Mouse (Mus musculus) spleen, embryonic (tissue): ENCODE measurements around the gene Naalad2.
"Not testable (repeated sequence)": the region's sequence is repeated elsewhere in the genome, so short reads cannot be mapped to it uniquely, and the experiment has no call there.

Experiments
- CTCF ChIA-PET: fragments of 350-600 bp; sonication (Branson Sonifier 250); formaldehyde crosslinking; loops from one replicate; lab custom pipeline; 2022; lab: Charles Lee

The Naalad2 gene

GRCm38 (mm10) chr9:18402895-18403294, at the start of gene Naalad2:
Naalad2 (minus strand) TSS chr9:18402995.
- CTCF ChIA-PET: not testable (repeated sequence)

DNA sequence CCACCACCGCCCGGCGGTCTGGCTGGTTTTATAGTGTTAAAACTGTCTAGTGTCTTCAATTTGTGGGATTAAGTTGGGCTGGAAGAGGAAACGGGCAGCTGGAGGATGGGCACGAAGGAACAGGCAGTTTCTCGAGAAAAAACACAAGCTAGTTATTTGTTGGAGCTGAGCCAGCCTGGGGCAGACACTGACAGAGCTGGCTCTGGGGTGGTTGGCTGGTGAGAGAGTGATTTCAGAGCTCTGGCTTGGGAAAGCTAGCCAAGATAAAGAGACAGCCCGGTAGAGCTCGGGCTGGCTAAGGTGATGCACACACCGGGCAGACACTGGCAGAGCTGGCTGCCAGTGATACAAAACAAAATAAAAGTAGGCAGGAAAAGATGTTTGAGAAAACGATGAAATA, 28.9 kb upstream of the Naalad2 start:
- CTCF ChIA-PET: no interaction called here

DNA sequence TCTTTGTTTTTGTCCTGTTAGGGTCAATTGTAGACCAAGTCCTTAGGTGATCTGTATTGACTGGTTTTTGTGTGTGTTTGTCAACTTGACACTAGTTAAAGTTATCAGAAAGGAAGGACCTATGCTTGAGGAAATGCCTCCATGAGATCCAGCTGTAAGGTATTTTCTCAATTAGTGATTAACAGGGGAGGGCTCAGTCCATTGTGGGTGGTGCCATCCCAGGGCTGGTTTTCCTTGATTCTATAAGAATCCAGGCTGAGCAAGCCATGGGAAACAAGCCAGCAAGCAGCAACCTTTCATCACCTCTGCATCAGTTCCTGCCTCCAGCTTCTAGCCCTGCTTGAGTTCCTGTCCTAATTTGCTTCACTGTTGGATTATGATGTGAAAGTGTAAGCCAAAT, 27.6 kb upstream of the Naalad2 start, which contains the start of gene Mbd3l2:
Mbd3l2 (plus strand) TSS at position 301 of the 400 bp plus-strand sequence.
- CTCF ChIA-PET: no interaction called here

DNA sequence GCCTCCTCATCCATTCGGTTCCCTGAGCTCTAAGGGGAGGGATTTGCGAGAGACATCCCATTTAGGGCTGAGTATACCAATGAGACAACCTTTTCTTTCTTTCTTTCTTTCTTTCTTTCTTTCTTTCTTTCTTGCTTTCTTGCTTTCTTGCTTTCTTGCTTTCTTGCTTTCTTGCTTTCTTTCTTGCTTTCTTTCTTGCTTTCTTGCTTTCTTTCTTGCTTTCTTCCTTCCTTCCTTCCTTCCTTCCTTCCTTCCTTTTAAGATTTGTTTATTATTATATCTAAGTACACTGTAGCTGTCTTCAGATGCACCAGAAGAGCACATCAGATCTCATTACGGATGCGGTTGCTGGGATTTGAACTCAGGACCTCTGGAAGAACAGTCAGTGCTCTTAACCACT, 9.6 kb upstream of the Naalad2 start:
- CTCF ChIA-PET: not testable (repeated sequence)

- CTCF ChIA-PET: no interaction called here
Observed at GRCm38 (mm10) chr9:18404118-18404517, 1.3 kb upstream of the Naalad2 start, which contains the start of gene Ubtfl1. Ubtfl1 (plus strand) TSS chr9:18404418.

DNA sequence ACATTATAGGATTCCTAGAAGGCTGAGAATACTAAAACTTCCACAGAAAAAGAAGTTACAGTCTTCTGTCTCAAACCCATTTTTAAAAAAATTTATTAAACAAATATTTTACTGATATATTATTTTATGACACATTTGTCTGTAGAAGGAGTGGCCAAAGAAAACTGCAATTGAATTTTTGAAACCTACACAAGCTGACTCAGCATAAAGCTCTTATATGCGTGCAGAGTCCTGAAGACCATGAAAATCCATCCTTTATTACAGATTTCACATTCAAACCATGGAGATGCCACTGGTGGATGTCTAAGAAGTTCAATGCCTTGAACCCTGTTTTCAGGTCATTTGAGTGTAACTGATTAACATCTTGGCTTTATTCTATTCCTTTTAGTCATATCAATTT, 3.2 kb downstream of the Naalad2 start:
- CTCF ChIA-PET: no interaction called here

DNA sequence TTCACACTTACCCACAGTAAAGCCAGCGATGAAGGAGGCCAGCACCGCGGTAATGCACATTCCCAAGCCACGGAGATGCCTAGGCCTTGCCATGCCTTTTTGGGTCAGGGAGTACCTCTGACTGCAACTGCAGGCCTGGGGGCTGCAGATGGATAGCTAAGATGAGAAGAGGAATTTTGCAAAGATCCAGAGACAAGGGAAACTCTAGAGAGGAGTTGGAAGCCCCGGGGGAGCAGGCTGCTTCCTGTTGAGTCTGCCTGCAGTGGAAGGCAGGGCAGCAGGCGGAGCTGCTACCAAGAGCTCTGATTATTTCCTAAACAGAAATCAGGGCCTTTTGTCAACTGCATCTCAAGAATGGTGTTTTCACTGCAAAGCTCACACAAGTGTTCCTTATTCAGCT, 17.0 kb downstream of the Naalad2 start:
- CTCF ChIA-PET: no interaction called here

DNA sequence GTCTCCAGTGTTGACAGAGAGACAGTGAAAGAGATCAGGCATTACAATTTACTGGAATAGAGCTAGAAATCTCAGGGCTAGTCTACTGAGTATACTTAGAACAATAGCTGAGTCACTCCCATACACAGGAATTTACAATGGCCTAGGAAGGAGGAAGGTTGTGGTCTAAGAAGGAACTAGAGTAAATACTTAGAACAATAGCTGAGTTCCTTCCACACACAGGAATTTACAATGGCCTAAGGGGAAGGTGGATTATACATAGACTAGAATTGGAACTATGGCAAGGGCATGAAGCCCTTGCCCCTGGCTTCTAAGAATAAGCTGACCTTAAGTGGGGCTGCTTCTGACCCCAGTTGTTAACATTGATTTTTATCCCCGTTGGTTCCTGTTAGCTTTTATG, 29.8 kb downstream of the Naalad2 start:
- CTCF ChIA-PET: not testable (repeated sequence)

- CTCF ChIA-PET: no interaction called here
Observed at GRCm38 (mm10) chr9:18319990-18320389, 82.8 kb downstream of the Naalad2 start.

DNA sequence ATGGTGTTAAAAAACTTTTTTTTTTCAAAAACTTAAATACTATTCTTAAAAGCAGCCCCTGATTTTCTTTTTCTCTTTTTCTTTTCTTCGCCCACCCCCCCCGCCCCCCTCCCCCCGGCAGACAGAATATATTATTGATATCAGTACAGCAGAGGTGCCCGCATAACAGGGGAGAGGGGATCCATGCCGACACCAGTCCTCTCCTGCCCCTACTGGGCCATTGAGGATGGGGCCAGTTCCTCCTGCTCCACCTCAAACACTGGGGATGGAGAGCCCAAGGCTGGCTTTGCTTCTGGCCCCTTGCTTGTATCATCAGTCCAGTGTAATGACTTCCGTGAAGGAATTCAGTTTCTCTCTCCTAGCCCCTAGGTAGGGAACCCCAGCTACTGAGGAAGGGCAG, 104.5 kb downstream of the Naalad2 start:
- CTCF ChIA-PET: no interaction called here

GRCm38 (mm10) chr9:18293026-18293781, 109.6 kb downstream of the Naalad2 start:
- CTCF ChIA-PET: no interaction called here

DNA sequence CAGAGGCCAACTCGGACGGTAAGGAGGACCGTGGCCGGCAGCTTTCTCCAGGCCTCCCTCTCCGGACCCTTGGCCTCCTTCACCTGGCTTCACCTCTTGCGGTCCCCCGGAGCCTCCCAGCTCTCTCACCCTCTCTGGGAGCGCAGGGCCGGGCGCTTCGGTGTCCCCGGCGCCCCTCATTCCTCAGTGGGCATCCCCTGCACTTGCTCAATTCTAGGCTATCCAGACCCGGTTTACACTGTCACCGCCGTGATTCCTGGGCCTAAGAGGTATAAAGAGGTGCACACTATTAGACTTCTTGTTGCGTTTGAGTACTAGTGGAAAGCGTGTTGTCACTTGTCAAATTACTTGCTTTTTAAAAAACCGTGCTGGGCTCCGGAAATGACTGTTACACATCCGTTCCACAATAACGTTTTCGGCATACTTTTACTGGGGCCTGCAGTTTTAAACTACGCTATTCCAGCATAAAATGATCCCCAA, 110.3 kb downstream of the Naalad2 start:
- CTCF ChIA-PET: no interaction called here

DNA sequence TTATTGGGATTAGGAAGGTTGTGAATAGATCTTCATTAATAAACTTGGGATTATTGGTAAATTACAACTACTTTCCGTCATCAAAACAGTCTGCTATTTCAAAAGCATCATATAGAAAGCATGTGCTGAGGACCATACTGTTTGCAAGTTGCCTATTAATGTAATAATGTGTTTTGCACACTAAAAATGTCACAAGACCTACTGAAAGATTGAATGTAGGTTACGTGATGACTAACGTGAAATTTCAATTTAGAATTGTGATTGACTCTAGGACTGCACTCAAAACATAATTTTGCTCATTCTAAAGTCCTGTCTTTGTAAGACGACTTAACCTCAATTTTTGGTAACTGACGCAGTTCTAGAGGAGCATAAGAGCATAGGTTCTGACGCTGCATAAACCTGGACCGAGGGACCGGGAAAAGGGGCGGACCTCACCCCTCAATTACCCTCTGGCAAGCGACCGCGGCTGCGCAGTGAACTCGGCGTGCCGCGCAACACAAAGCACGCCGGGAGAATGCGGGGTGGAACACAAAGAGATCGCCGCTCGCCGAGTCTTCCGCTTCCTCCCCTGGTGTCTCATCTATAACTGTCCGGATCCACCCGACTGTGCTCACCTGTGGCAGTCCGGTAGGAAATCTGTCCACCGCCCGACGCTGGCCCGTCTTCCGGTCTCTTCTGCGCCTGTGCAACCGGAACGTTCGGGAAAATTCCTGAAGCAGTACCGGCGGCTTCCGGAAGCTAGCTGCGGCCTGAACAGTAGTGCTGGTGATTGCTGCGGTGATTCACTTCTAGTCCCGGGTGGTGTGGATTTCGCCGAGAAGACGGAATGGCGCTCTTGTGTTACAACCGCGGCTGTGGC, 111.0 kb downstream of the Naalad2 start, which contains the start of gene Chordc1:
Chordc1 (plus strand) TSS at position 555 of the 859 bp plus-strand sequence.
- CTCF ChIA-PET: no interaction called here

- CTCF ChIA-PET: not testable (repeated sequence)
Observed at GRCm38 (mm10) chr9:18278693-18279092, 124.1 kb downstream of the Naalad2 start.

DNA sequence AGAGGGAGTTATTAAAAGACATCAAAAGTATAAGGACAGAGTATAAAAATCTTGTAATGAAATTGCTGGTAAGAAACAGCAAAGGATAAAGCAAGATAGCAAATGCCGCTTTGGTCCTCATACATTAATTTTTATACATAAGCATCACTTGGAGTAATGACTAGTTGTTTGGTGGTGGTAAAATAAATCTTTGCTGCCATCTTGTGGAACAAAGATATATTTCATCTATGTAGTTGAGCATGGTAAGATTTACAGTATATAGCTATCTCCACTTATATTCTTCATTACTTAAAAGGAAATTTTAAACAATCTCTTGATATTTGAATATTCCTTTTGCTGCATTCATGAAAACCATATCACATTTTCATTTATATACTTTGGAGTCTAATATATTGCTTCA, 125.3 kb downstream of the Naalad2 start:
- CTCF ChIA-PET: no interaction called here

GRCm38 (mm10) chr9:18276844-18277243, 126.0 kb downstream of the Naalad2 start:
- CTCF ChIA-PET: no interaction called here

DNA sequence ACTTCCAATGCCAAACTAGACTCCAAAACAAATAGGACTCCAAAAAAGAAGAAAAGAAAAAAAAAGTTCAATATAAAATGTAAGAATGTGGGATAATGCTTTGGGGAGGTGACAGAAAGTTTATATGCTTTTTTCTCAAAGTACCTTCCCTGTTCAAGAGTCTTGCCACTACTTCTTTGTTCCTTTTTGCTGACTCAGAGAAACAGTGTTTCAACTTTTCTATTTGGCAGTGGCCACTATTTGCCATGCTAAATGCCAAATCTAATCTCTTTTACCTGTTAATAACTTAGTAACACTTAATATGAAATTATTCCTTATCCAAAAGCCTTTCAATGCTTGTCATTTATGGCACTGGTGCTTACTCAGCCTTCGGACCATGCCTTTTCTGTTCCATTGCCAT, 126.9 kb downstream of the Naalad2 start:
- CTCF ChIA-PET: no interaction called here
